ENCODE assay signal across 10 mouse cellular contexts in genomic region chr1:193784966-193785365, GRCm38 (mm10).
A peak's percentile ranks its signal among the peaks of the same experiment; 100 is the strongest.
DNase-seq lines count a peak whose midpoint lies in the region; ATAC-seq lines count a peak whose summit lies in the region.
"Had no signal": no experiment of that assay in that cellular context is flagged by ENCODE, and none has a peak within 500 bp of the region (broad histone marks: within the 10 kb centered on the region; RNA-seq: fewer than 3 reads in every experiment).

No protein-coding gene starts in this region.

- H3K4me1 ChIP-seq in intestine, embryonic 16.5 days (ENCODE audit: control insufficient read depth, insufficient read depth, low read length) = no peaks in the 10 kb centered on the region
- H3K4me1 ChIP-seq: heart, embryonic 13.5 days; liver, embryonic 13.5 days had no signal

- no peaks in the 10 kb centered on the region for H3K27me3 ChIP-seq in intestine, embryonic 16.5 days (replicated peaks; ENCODE audit: control insufficient read depth, insufficient read depth, low read length)
- H3K27me3 ChIP-seq: heart, embryonic 13.5 days; liver, embryonic 13.5 days had no signal

- ATAC-seq in cerebellum, adult (ENCODE audit: insufficient number of reproducible peaks, low FRiP score, low TSS enrichment) = peak; percentile 95
- no peak for ATAC-seq in intestine, embryonic 16.5 days
- ATAC-seq in megakaryocyte-erythroid progenitor cell, adult 5-6 weeks (replicated peaks; ENCODE audit: low FRiP score, low TSS enrichment, poor library complexity, severe bottlenecking) = no peak

- no peaks in the 10 kb centered on the region for H3K36me3 ChIP-seq in intestine, embryonic 16.5 days (ENCODE audit: control insufficient read depth, insufficient read depth, low read length)
- H3K36me3 ChIP-seq: heart, embryonic 13.5 days; liver, embryonic 13.5 days had no signal

- peak; percentile 19 to 21 for DNase-seq in left cerebral cortex, postnatal 10 days (ENCODE audit: extremely low spot score in 1 of 2, low spot score in 2 of 2)
- DNase-seq in left cerebral cortex, postnatal 36 days (ENCODE audit: low spot score in 2 of 2) = no peak
- DNase-seq in cerebellum, adult 8-10 months = peak; percentile 91
- peak; percentile 69 to 74 for DNase-seq in layer of hippocampus, postnatal 10 days (ENCODE audit: low spot score in 2 of 2)
- DNase-seq: kidney, postnatal 25 days; liver, embryonic 13.5 days had no signal

- H3K9ac ChIP-seq in intestine, embryonic 16.5 days (ENCODE audit: low read depth, low read length) = no peak overlapping the region
- H3K9ac ChIP-seq: heart, embryonic 13.5 days; liver, embryonic 13.5 days had no signal

- no peak overlapping the region for H3K4me3 ChIP-seq in intestine, embryonic 16.5 days (ENCODE audit: low read length)
- H3K4me3 ChIP-seq: heart, embryonic 13.5 days; liver, embryonic 13.5 days had no signal

- no peaks in the 10 kb centered on the region for H3K9me3 ChIP-seq in intestine, embryonic 16.5 days (ENCODE audit: control insufficient read depth, low read length)
- H3K9me3 ChIP-seq: heart, embryonic 13.5 days; liver, embryonic 13.5 days had no signal

- H3K4me2 ChIP-seq in intestine, embryonic 16.5 days (ENCODE audit: low read depth, low read length) = no peak overlapping the region
- H3K4me2 ChIP-seq: heart, embryonic 13.5 days; liver, embryonic 13.5 days had no signal

- H3K27ac ChIP-seq in intestine, embryonic 16.5 days (ENCODE audit: low read length) = no peak overlapping the region
- H3K27ac ChIP-seq: heart, embryonic 13.5 days; liver, embryonic 13.5 days had no signal

- intact Hi-C loops in left cerebral cortex, postnatal 10 days (cut with DNase I) = no loop called here
- intact Hi-C loops in left cerebral cortex, postnatal 36 days (cut with DNase I) = no loop called here

- WGBS in intestine, embryonic 16.5 days = 75% methylated on average over 1 of the region's 1 CpGs

Comparison
In these comparisons a context has a peak if more than half of its experiments do, and no peak if none do; other contexts are left out.
1. DNase-seq: peak in left cerebral cortex, postnatal 10 days (2 of 2), cerebellum, adult 8-10 months (single experiment) and layer of hippocampus, postnatal 10 days (2 of 2); none in left cerebral cortex, postnatal 36 days (0 of 2).